Mouse (Mus musculus) intestine, embryonic 16.5 days (tissue): ENCODE measurements at regions not wholly inside any gene's neighbourhood (a gene's known extent, or its start where the extent isn't known, plus 50 kb on each side); places are given as distances from the start of the nearest gene placed in this dataset.

Experiments used
- ATAC-seq: fragments of 200-750 bp; cut with Nextera tagmentation; 2 replicates; pipeline ENCODE4 v1.8.0; 2017; ENCODE audit warnings: moderate TSS enrichment, moderate library complexity
- H3K27ac ChIP-seq: fragments of 300-500 bp; sonication (generic); 2 replicates; pipeline ENCODE4 v1.5.1; 2014; ENCODE audit warnings: mild to moderate bottlenecking, low read length
- H3K27me3 ChIP-seq: fragments of 300-500 bp; sonication (generic); replicated peaks from 2 replicates; pipeline ENCODE4 v1.6.1; 2014; ENCODE audit warnings: low read length, control low read depth, mixed read lengths; ENCODE audit not compliant: control insufficient read depth, insufficient read depth
- H3K36me3 ChIP-seq: fragments of 300-500 bp; sonication (generic); 2 replicates; pipeline ENCODE4 v1.6.1; 2014; ENCODE audit warnings: low read length, control low read depth; ENCODE audit not compliant: control insufficient read depth, insufficient read depth
- H3K4me1 ChIP-seq: fragments of 300-500 bp; sonication (generic); 2 replicates; pipeline ENCODE4 v1.6.1; 2014; ENCODE audit warnings: low read length, control low read depth, mixed read lengths; ENCODE audit not compliant: control insufficient read depth, insufficient read depth
- H3K4me2 ChIP-seq: fragments of 300-500 bp; sonication (generic); 2 replicates; pipeline ENCODE4 v1.6.1; 2014; ENCODE audit warnings: low read depth, low read length, control low read depth
- H3K4me3 ChIP-seq: fragments of 300-500 bp; sonication (generic); 2 replicates; pipeline ENCODE4 v1.5.1; 2014; ENCODE audit warnings: mild to moderate bottlenecking, low read length
- H3K9ac ChIP-seq: fragments of 300-500 bp; sonication (generic); 2 replicates; pipeline ENCODE4 v1.6.1; 2014; ENCODE audit warnings: low read depth, low read length
- H3K9me3 ChIP-seq: fragments of 300-500 bp; sonication (generic); 2 replicates; pipeline ENCODE4 v1.6.1; 2016; ENCODE audit warnings: low read length, control low read depth; ENCODE audit not compliant: control insufficient read depth
- WGBS: fragments of 180-500 bp; shearing (Covaris S2); extraction: QIAGEN DNeasy Blood & Tissue Kit; methylation state at CpG from one replicate; pipeline ENCODE4 v1.1.7; 2014; 5-methylcytosine and 5-hydroxymethylcytosine counted together

DNA sequence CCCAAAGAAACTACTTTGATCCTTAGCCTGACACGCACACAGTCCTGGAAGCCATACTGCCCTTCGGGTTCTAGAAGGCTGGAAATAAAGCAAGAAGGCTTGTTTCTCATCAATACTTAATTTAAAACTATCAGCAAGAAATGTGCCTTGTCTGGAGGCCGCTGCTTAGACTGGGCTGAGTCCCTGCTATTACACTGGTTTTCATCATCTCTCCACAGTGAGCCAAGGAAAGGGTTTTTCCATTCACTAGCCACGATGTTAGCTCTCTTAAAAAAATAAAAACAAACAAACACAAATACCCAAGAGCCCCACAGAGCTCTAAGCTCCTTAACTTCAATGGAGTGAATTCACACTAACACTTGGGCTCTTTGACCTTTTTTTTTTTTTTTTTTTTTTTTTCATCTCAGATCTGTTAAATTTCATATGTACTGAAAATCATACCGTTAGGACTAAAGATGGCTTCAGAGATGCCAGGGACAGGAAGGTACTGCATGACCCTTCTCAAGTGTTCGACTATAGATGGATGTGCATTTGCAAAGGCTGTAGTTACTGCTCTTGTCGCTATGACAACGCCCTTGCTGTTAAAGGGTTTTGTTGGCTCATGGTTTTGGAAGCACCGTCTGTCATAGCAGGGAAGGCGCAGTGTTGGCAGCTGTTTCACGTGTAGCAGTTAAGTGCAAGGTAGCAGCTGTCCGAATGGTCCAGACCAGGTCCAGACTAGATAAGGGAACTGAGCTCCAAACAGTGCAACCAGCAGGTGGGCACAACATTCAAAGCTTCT, 98.1 kb upstream of the Klf14 start:
- H3K9me3 ChIP-seq = no peaks in the 10 kb centered on the region
- no peak overlapping the region for H3K27ac ChIP-seq
- H3K4me1 ChIP-seq = no peaks in the 10 kb centered on the region
- 68% methylated on average over 12 of the region's 12 CpGs for WGBS
- H3K36me3 ChIP-seq = no peaks in the 10 kb centered on the region
- H3K4me2 ChIP-seq = no peak overlapping the region
- no peak for ATAC-seq
- no peaks in the 10 kb centered on the region for H3K27me3 ChIP-seq
- H3K9ac ChIP-seq = no peak overlapping the region
- H3K4me3 ChIP-seq = no peak overlapping the region

DNA sequence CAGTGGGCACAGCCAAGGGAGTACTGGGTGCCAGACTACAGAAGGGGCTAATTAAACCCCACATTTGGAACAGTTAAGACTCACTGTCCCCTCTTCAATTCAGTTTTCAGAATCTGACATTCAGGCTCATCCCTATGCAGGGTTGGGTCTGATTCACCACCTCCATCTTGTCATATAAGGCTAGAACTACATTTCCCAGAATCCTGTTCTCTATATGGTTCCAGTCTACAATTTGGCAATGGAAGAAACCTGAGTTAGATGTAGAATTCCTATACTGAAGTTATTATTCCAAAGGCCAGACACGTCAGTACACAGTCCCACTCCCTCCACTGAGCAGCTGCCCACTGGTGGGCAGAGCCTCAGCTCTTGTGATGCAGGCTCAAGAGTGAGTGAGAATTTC, 99.4 kb upstream of the Klf14 start:
- no peak for ATAC-seq
- H3K9me3 ChIP-seq = no peaks in the 10 kb centered on the region
- H3K9ac ChIP-seq = no peak overlapping the region
- no peak overlapping the region for H3K4me2 ChIP-seq
- no peak overlapping the region for H3K27ac ChIP-seq
- H3K4me1 ChIP-seq = no peaks in the 10 kb centered on the region
- H3K4me3 ChIP-seq = no peak overlapping the region
- 82% methylated on average over 1 of the region's 1 CpGs for WGBS
- H3K27me3 ChIP-seq = no peaks in the 10 kb centered on the region
- H3K36me3 ChIP-seq = no peaks in the 10 kb centered on the region

DNA sequence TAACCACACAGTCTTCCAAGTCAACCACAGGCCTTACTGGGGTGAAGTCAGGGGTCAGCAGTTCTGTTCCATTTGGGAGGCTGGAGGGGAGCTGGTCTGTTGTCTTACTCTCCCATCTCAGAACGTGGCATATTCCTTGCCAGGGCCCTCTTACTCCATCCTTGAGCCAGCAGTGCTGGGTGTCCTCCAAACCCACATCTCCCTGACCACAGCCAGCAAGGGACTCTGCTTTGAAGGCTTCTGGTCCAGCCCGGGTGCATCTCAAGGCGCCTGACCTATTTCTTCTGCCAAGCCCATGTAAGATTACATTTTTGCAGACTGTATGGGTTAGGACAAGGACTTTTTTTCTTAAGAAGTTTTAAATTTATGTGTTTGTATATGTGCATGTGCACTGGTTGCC, 100.1 kb upstream of the Klf14 start:
- no peak overlapping the region for H3K4me2 ChIP-seq
- no peak overlapping the region for H3K27ac ChIP-seq
- H3K36me3 ChIP-seq = no peaks in the 10 kb centered on the region
- H3K9me3 ChIP-seq = no peaks in the 10 kb centered on the region
- H3K4me3 ChIP-seq = no peak overlapping the region
- WGBS = 88% methylated on average over 3 of the region's 3 CpGs
- H3K9ac ChIP-seq = no peak overlapping the region
- ATAC-seq = no peak
- no peaks in the 10 kb centered on the region for H3K27me3 ChIP-seq
- no peaks in the 10 kb centered on the region for H3K4me1 ChIP-seq

DNA sequence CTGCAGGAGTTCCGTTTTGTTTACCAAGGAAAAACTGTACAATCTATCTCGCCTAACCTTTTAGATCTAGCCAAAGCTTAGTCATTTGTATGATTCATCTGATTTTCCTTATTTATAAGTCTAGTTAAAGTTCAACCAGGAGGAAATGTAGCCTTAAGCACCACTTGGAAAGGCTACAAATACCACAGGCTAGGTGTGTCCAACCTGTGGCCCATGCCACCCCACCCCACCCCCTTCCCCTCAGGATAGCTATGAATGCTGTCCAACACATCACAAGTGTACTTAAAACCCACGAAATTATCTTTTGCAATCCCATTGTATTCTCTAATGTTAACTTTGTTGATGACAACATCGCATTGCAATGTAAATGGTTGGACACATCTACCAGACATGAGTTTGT, 102.9 kb upstream of the Klf14 start:
- no peak overlapping the region for H3K9ac ChIP-seq
- no peak overlapping the region for H3K4me2 ChIP-seq
- no peaks in the 10 kb centered on the region for H3K4me1 ChIP-seq
- H3K4me3 ChIP-seq = no peak overlapping the region
- no peaks in the 10 kb centered on the region for H3K36me3 ChIP-seq
- ATAC-seq = 0 out of 2 replicates have a peak, but pooled peaks have one; percentile 40
- no peak overlapping the region for H3K27ac ChIP-seq
- no peaks in the 10 kb centered on the region for H3K9me3 ChIP-seq
- 82% methylated on average over 4 of the region's 4 CpGs for WGBS
- no peaks in the 10 kb centered on the region for H3K27me3 ChIP-seq

DNA sequence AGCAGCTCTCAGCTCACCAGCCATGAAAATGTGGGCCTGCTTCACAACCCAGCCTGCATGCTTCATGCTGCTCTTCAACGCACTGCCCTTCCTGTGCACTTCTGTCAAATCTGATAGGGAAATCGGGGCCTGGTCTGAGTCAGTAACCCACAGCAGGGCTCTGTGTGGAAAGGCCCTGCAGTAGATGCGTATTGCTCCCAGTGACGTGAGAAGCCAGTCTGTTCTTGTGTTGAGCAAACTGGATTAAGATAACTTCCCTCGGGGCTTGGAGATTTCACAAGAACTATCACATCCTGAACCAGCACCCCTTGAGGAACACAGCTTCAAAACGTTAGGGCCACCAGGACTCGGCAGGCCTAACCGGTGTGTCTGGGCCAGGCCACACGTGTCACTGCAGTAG, 106.5 kb upstream of the Klf14 start:
- no peak for ATAC-seq
- Histone ChIP-seq H3K9me3 (no peaks in the 10 kb centered on the region), H3K4me2 (no peak overlapping the region), H3K9ac (no peak overlapping the region), H3K4me1 (no peaks in the 10 kb centered on the region; the same call in 1 of the 2 replicates), H3K4me3 (no peak overlapping the region), H3K36me3 (no peaks in the 10 kb centered on the region), H3K27ac (no peak overlapping the region), H3K27me3 (no peaks in the 10 kb centered on the region)
- WGBS = 71% methylated on average over 9 of the region's 9 CpGs

DNA sequence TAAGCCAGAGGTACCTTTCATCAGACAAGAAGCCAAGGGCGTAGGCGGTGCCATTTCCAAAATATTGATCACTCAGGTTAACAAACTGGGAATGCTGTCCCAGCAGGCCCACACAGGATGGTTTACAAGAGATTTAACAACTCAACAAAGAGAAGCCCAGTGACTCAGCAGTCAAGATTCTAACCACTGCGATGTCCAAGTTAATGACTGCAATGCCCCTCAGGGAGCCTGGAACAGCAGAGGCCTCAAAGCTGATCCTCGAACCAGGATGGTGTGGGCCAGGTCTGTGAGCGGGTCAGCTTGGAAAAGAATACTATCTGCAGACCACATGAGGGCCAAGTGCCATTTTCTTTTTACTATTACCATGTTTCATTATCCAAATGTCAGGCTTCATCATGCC, 108.0 kb upstream of the Klf14 start:
- Histone ChIP-seq H3K9ac (no peak overlapping the region), H3K27me3 (no peaks in the 10 kb centered on the region), H3K27ac (no peak overlapping the region), H3K4me1 (no peaks in the 10 kb centered on the region; the same call in 1 of the 2 replicates), H3K36me3 (no peaks in the 10 kb centered on the region), H3K4me3 (no peak overlapping the region), H3K4me2 (no peak overlapping the region), H3K9me3 (no peaks in the 10 kb centered on the region)
- ATAC-seq = no peak
- WGBS = 88% methylated on average over 5 of the region's 5 CpGs

DNA sequence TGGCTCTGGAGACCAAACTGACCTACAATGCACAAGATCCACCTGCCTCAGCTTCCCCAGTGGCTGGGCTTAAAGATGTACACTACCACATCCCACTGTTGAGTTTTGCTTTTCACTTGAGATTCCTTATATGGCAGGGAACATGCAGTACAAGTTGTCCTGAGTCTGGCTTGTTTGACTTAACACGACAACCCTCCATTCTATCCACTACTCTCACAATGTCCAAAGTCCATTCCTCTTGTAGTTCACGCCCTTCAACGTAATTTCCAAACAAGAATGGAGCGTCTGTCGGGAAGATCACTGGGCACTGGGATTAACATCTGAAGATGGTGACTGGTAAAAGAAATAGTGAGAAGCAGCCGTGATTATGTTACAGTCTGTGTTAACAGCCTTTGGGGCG, 108.6 kb upstream of the Klf14 start:
- no peaks in the 10 kb centered on the region for H3K9me3 ChIP-seq
- ATAC-seq = peak; percentile 55
- H3K4me2 ChIP-seq = no peak overlapping the region
- no peak overlapping the region for H3K4me3 ChIP-seq
- 55% methylated on average over 7 of the region's 7 CpGs for WGBS
- no peaks in the 10 kb centered on the region for H3K36me3 ChIP-seq
- H3K27me3 ChIP-seq = no peaks in the 10 kb centered on the region
- H3K9ac ChIP-seq = no peak overlapping the region
- peak overlapping the region; percentile 10; the same call in 1 of the 2 replicates for H3K27ac ChIP-seq
- no peaks in the 10 kb centered on the region; the same call in 1 of the 2 replicates for H3K4me1 ChIP-seq

DNA sequence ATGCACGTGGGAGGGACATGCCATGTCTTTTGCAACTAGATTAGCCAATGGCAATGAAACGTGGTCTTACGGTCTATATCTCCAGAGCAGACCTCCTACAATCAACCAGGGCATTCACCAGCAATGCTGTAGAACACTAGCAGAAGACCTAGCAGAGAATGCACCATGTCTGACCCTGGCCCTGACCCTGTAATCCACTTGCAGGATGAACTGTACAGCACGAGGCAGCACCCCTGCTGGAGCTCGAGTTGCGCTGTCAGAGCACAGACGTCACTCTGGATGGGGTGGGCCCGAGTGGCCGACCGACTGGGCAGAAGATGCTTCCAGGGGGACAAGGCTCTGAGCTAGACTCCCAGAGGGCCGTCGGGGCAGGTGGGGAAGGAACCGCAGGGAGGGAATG, 110.4 kb upstream of the Klf14 start:
- ATAC-seq = no peak
- H3K4me2 ChIP-seq = no peak overlapping the region
- no peaks in the 10 kb centered on the region; the same call in 1 of the 2 replicates for H3K4me1 ChIP-seq
- no peaks in the 10 kb centered on the region for H3K36me3 ChIP-seq
- 78% methylated on average over 13 of the region's 13 CpGs for WGBS
- H3K4me3 ChIP-seq = no peak overlapping the region
- H3K27ac ChIP-seq = no peak overlapping the region
- H3K27me3 ChIP-seq = no peaks in the 10 kb centered on the region
- H3K9ac ChIP-seq = no peak overlapping the region
- no peaks in the 10 kb centered on the region for H3K9me3 ChIP-seq

DNA sequence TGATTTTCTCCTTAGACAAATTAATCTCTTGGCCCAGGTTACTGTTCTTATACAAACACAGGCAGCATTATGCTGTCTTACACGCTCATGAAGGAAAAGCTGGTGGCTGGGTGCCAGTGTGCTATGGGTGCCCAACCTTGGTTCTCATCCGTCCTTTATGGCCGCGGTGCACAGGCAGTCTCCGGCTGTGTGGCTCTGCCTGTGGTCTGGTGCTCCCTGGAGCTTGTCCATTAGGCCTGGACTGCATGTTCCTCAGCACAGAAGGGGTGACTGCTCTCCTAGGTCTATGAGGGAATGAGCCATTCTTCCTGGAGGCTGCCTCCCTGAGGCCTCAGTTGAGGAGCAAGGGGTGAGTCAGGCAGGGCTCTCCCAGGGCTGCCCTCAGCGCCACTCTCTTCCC, 111.7 kb upstream of the Klf14 start:
- Histone ChIP-seq H3K4me3 (no peak overlapping the region), H3K27me3 (no peaks in the 10 kb centered on the region), H3K36me3 (no peaks in the 10 kb centered on the region), H3K9me3 (no peaks in the 10 kb centered on the region), H3K4me2 (no peak overlapping the region), H3K4me1 (peaks cover 9% of the 10 kb centered on the region), H3K27ac (no peak overlapping the region), H3K9ac (no peak overlapping the region)
- 83% methylated on average over 6 of the region's 6 CpGs for WGBS
- ATAC-seq = no peak

DNA sequence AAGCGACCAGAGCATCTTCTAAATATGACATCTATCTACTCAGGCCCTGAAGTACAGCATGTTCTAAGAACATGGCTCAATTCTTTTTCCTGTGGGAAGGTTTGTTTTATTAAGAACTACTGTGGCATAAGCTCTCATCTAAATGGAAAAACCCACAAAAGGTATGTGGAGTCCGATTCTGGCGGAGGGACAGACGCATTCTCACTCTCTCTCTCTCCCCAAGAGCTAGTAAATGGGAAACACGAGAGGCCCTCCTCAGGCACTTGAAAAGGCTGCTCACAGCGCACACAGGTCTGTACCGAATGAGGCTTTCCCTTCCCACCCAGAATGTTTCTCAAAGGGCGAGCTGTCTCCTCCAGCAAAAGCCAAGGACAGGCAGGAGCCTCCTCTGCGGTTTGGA, 112.1 kb upstream of the Klf14 start:
- Histone ChIP-seq H3K36me3 (no peaks in the 10 kb centered on the region), H3K4me3 (no peak overlapping the region), H3K27me3 (no peaks in the 10 kb centered on the region), H3K9ac (no peak overlapping the region), H3K4me1 (peaks cover 12% of the 10 kb centered on the region), H3K4me2 (no peak overlapping the region), H3K9me3 (no peaks in the 10 kb centered on the region), H3K27ac (no peak overlapping the region)
- no peak for ATAC-seq
- WGBS = 81% methylated on average over 9 of the region's 9 CpGs
